ENCODE assay signal across 24 mouse cellular contexts in the genomic region with DNA sequence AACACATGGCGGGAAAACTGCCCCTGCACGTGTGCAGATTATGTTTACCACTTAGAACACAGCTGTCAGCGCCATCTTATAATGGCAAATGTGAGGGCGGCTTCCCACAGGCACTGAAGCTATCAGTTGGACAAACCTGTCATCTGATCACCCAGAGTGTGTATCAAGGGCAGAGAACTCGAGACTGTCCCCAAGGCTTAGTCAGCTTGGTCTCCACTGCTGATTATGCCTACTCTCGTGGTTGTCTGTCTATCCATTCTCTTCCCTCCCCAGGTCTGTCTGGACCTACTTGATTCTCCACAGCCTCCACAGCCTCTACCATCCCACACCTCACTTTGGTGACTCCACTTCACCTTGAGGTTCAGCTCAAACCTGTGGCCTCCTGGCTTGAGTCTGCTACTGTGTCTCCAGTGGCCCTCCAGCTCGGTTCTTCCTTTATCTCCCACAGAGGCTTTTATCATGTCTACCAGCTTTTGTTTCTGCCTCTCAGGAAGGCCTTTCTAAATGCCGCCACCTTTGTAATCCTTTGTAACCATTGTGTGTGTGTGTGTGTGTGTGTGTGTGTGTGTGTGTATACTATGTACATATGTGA. TPM values are rescaled to one million over a fixed set of nuclear protein-coding genes. Genes with fewer than 3 reads are reported as not detected.
DNase-seq lines count a peak whose midpoint lies in the region; ATAC-seq lines count a peak whose summit lies in the region.
"Had no signal": no experiment of that assay in that cellular context is flagged by ENCODE, and none has a peak within 500 bp of the region (broad histone marks: within the 10 kb centered on the region; RNA-seq: fewer than 3 reads in every experiment).

No protein-coding gene starts in this region.

- ATAC-seq in liver, embryonic 13.5 days (ENCODE audit: low read depth), result peak; percentile 48; the same call in 1 of the 2 replicates
- ATAC-seq in liver, embryonic 11.5 days (replicated peaks; ENCODE audit: low FRiP score), result no peak; the same call in 1 of the 2 replicates
- peak; percentile 52 for ATAC-seq in megakaryocyte progenitor cell, adult 5-6 weeks (replicated peaks; ENCODE audit: poor library complexity)
- ATAC-seq in forebrain, embryonic 11.5 days (replicated peaks; ENCODE audit: low FRiP score), result no peak
- ATAC-seq: activated CD4-positive, CD25-positive, alpha-beta regulatory T cell, adult 4 months; CD4-positive, CD25-positive, alpha-beta regulatory T cell, adult 4 months; forebrain, embryonic 14.5 days had no signal

- H3K4me2 ChIP-seq in liver, embryonic 13.5 days, result no peak overlapping the region
- H3K4me2 ChIP-seq in liver, embryonic 11.5 days, result no peak overlapping the region
- H3K4me2 ChIP-seq in forebrain, embryonic 11.5 days (ENCODE audit: low read depth, low read length, severe bottlenecking), result no peak overlapping the region
- H3K4me2 ChIP-seq: heart, embryonic 13.5 days; hindbrain, embryonic 12.5 days; hindbrain, embryonic 15.5 days had no signal

- no peaks in the 10 kb centered on the region for H3K36me3 ChIP-seq in liver, embryonic 13.5 days
- H3K36me3 ChIP-seq in liver, embryonic 11.5 days (ENCODE audit: control insufficient read depth, insufficient read depth, low read length), result no peaks in the 10 kb centered on the region
- H3K36me3 ChIP-seq in forebrain, embryonic 11.5 days (ENCODE audit: control insufficient read depth, insufficient read depth, low read length), result no peaks in the 10 kb centered on the region
- H3K36me3 ChIP-seq: forebrain, embryonic 10.5 days; heart, embryonic 10.5 days; heart, embryonic 13.5 days; hindbrain, embryonic 12.5 days; hindbrain, embryonic 15.5 days had no signal

- WGBS in liver, embryonic 13.5 days (ENCODE audit: insufficient replicate concordance), result 56% methylated on average over 7 of the region's 8 CpGs
- 71% methylated on average over 6 of the region's 8 CpGs for WGBS in liver, embryonic 11.5 days
- 88% methylated on average over 6 of the region's 8 CpGs for WGBS in forebrain, embryonic 11.5 days

- no peak overlapping the region; the same call in 1 of the 2 replicates for H3K27ac ChIP-seq in liver, embryonic 13.5 days
- H3K27ac ChIP-seq in liver, embryonic 11.5 days (ENCODE audit: low read depth, low read length), result no peak overlapping the region
- no peak overlapping the region for H3K27ac ChIP-seq in forebrain, embryonic 11.5 days (ENCODE audit: low read depth, low read length)
- H3K27ac ChIP-seq: forebrain, embryonic 10.5 days; heart, adult 2 months; heart, embryonic 10.5 days; heart, embryonic 13.5 days; hindbrain, embryonic 12.5 days; hindbrain, embryonic 15.5 days had no signal

- no peak overlapping the region for H3K4me3 ChIP-seq in liver, embryonic 13.5 days (replicated peaks)
- no peak overlapping the region for H3K4me3 ChIP-seq in liver, embryonic 11.5 days (ENCODE audit: low read depth, low read length)
- H3K4me3 ChIP-seq in forebrain, embryonic 11.5 days (ENCODE audit: low read depth, low read length), result no peak overlapping the region
- H3K4me3 ChIP-seq: forebrain, embryonic 10.5 days; heart, adult 2 months; heart, embryonic 10.5 days; heart, embryonic 13.5 days; hindbrain, embryonic 12.5 days; hindbrain, embryonic 15.5 days had no signal

- H3K27me3 ChIP-seq in liver, embryonic 13.5 days, result no peaks in the 10 kb centered on the region
- no peaks in the 10 kb centered on the region for H3K27me3 ChIP-seq in liver, embryonic 11.5 days (replicated peaks; ENCODE audit: control insufficient read depth, insufficient read depth, low read length)
- no peaks in the 10 kb centered on the region for H3K27me3 ChIP-seq in forebrain, embryonic 11.5 days (ENCODE audit: control insufficient read depth, insufficient read depth, low read length)
- H3K27me3 ChIP-seq: heart, embryonic 13.5 days; hindbrain, embryonic 12.5 days; hindbrain, embryonic 15.5 days had no signal

- H3K9ac ChIP-seq in liver, embryonic 13.5 days, result no peak overlapping the region
- H3K9ac ChIP-seq in liver, embryonic 11.5 days (ENCODE audit: low read depth, low read length), result no peak overlapping the region
- no peak overlapping the region for H3K9ac ChIP-seq in forebrain, embryonic 11.5 days (ENCODE audit: low read length)
- H3K9ac ChIP-seq: heart, embryonic 13.5 days; hindbrain, embryonic 12.5 days; hindbrain, embryonic 15.5 days had no signal

- H3K4me1 ChIP-seq in liver, embryonic 13.5 days (replicated peaks), result peaks cover 5% of the 10 kb centered on the region; the same call in 1 of the 2 replicates
- H3K4me1 ChIP-seq in liver, embryonic 11.5 days (replicated peaks; ENCODE audit: control insufficient read depth, insufficient read depth, low read length), result no peaks in the 10 kb centered on the region
- H3K4me1 ChIP-seq in forebrain, embryonic 11.5 days (replicated peaks; ENCODE audit: control insufficient read depth, insufficient read depth, low read length), result no peaks in the 10 kb centered on the region
- H3K4me1 ChIP-seq: forebrain, embryonic 10.5 days; heart, embryonic 10.5 days; heart, embryonic 13.5 days; hindbrain, embryonic 12.5 days; hindbrain, embryonic 15.5 days had no signal

- H3K9me3 ChIP-seq in liver, embryonic 13.5 days (replicated peaks), result no peaks in the 10 kb centered on the region
- no peaks in the 10 kb centered on the region for H3K9me3 ChIP-seq in liver, embryonic 11.5 days (ENCODE audit: control insufficient read depth, low read length)
- H3K9me3 ChIP-seq in forebrain, embryonic 11.5 days (ENCODE audit: control insufficient read depth, low read length), result no peaks in the 10 kb centered on the region
- H3K9me3 ChIP-seq: heart, embryonic 13.5 days; hindbrain, embryonic 12.5 days; hindbrain, embryonic 15.5 days had no signal

- DNase-seq in liver, embryonic 13.5 days, result peak; percentile 55
- DNase-seq in liver, embryonic 11.5 days (ENCODE audit: low spot score), result no peak
- peak; percentile 49 for DNase-seq in c-Kit-positive CD71-positive TER-119-negative erythroid progenitor cells, embryonic 14.5 days (ENCODE audit: low read depth)
- DNase-seq in forebrain, embryonic 11.5 days (ENCODE audit: low spot score), result no peak
- no peak for DNase-seq in cerebellum, postnatal 10 days
- DNase-seq: adrenal gland, adult 8-10 months; adrenal gland, postnatal 25 days; cerebellum, adult 11 months; cerebellum, adult 2 months; cerebellum, adult 9-11 months; gastrocnemius, postnatal 25 days; heart, adult 2 months; heart, postnatal 14 days had no signal

RNA-seq across cellular contexts. Expression of gene B3gnt7, which starts 18.3 kb away (rescaled TPM):
- 2.4 and 3.2 TPM in 2 replicates for polyA plus RNA-seq in liver, embryonic 13.5 days (2015; fragmentation: Nextera tagmentation; extraction: Ambion mirVana)
- polyA plus RNA-seq in liver, embryonic 11.5 days (2014; fragmentation: Nextera tagmentation; extraction: Ambion mirVana), result 8.9 TPM in 2 replicates
- total RNA-seq in megakaryocyte progenitor cell, adult 5-6 weeks (2015), result 0.90 and 1.1 TPM in 2 replicates
- 0.47 and 0.83 TPM in 2 replicates for total RNA-seq in megakaryocyte progenitor cell, adult 5-6 weeks (2017)
- 3.7 and 3.9 TPM in 2 replicates for polyA plus RNA-seq in forebrain, embryonic 11.5 days (2014; fragmentation: Nextera tagmentation; extraction: Ambion mirVana)
- total RNA-seq: gastrocnemius, adult 8-10 months; gastrocnemius, postnatal 25 days had no signal
- polyA plus RNA-seq: C2C12; CD4-positive, CD25-positive, alpha-beta regulatory T cell, adult 4 months had no signal

RNA-seq across cellular contexts. Expression of gene Ncl, which starts 38.3 kb away (rescaled TPM):
- polyA plus RNA-seq in liver, embryonic 13.5 days (2015; fragmentation: Nextera tagmentation; extraction: Ambion mirVana), result 423 and 530 TPM in 2 replicates
- polyA plus RNA-seq in liver, embryonic 11.5 days (2014; fragmentation: Nextera tagmentation; extraction: Ambion mirVana), result 828 and 901 TPM in 2 replicates
- total RNA-seq in megakaryocyte progenitor cell, adult 5-6 weeks (2015), result 728 and 799 TPM in 2 replicates
- total RNA-seq in megakaryocyte progenitor cell, adult 5-6 weeks (2017), result 665 and 1,023 TPM in 2 replicates
- polyA plus RNA-seq in forebrain, embryonic 11.5 days (2014; fragmentation: Nextera tagmentation; extraction: Ambion mirVana), result 410 and 411 TPM in 2 replicates

Comparison
In these comparisons a context has a peak if more than half of its experiments do, and no peak if none do; other contexts are left out.
1. ATAC-seq: peak in liver, embryonic 13.5 days (single experiment) and megakaryocyte progenitor cell, adult 5-6 weeks (single experiment); none in liver, embryonic 11.5 days (single experiment) and forebrain, embryonic 11.5 days (single experiment).
2. DNase-seq: peak in liver, embryonic 13.5 days (single experiment) and c-Kit-positive CD71-positive TER-119-negative erythroid progenitor cells, embryonic 14.5 days (single experiment); none in liver, embryonic 11.5 days (single experiment), forebrain, embryonic 11.5 days (single experiment) and cerebellum, postnatal 10 days (0 of 2).